Mouse (Mus musculus) frontal cortex, adult (tissue): ENCODE data around the gene Col26a1.
A peak's percentile ranks its signal among the peaks of the same experiment; 100 is the strongest.

Source experiments
- ATAC-seq: cut with Nextera tagmentation; 2 replicates; pipeline ENCODE4 v1.9.2; 2017; ENCODE audit warnings: mild to moderate bottlenecking, moderate library complexity, mixed read lengths; ENCODE audit not compliant: low TSS enrichment

Gene Col26a1

GRCm38 (mm10) chr5:136881380-136882009 is 1.5 kb downstream of the Col26a1 start:
- ATAC-seq = peak; percentile 72; the same call in 1 of the 2 replicates

- ATAC-seq = no peak
Observed at GRCm38 (mm10) chr5:136880101-136880500, 2.9 kb downstream of the Col26a1 start.

DNA sequence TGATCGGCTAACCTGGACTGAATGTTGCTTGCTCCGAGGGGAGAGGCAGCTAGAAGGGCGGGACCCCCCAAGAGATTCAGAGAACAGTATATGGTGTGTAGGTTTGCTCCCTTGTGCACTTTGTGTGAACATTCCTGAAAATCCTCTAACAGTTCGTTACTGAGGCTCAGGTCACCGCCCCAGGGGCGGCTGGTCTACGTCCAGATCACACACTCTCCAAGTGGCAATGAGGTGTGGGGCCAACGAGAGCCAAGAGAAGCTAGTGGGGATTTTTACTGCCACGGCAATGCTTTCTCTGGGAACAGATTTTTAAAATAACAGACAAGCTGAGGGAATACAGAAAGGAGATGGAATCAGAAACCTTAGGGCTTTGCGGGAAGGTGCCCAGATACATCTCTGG is 8.7 kb downstream of the Col26a1 start:
- no peak for ATAC-seq

DNA sequence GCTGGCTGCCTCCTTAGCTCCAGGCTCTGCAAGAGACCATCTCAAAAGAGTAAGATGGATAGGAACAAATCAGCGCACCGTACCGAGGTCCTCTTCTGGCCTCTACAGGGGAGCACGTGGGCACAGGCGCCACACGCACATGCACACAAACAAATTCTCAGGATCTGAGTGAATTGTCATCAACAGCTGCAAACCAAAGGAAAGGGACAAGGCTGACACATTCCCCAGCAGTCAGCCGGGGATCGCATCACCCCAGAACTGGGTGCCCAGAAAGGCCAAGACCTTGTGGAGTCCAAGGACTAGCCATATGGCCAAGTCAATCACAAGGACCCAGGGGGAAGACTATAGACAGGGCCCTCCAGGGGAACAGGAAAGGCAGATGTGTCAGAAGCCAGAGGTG is 10.6 kb downstream of the Col26a1 start:
- ATAC-seq = no peak

DNA sequence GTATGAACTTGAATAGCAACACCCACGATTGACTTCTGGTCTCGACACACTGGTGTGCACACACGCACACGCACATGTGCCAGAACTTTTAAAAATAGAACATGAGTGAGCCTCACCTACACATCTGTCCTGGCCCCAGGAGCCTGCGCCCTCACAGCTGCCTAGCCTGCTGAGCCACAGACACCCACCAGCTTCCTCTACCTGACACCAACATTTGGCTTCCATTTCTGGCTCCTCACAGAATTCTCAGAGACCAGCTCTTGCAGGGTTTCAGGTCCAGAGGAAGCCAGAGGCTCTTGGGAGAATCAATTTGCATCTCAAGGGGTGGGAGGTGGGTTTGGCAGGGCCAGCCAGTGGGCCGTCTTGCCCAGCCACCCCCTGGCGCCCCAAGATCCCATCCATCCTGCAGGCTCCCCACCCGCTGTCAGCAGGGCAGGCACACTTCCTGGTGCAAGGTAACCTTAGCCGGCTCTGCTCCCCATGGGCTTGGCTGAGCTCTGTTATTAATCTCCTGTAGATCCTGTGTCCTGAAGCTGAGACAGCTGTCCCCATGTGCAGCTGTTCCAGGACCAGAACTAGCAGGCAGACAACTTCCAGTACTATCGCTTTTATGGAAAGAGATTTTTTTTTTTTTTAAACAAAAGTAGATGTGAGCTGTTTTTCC is 13.4 kb downstream of the Col26a1 start:
- ATAC-seq = no peak

- ATAC-seq = no peak
Observed at GRCm38 (mm10) chr5:136867706-136868105, 15.3 kb downstream of the Col26a1 start.

DNA sequence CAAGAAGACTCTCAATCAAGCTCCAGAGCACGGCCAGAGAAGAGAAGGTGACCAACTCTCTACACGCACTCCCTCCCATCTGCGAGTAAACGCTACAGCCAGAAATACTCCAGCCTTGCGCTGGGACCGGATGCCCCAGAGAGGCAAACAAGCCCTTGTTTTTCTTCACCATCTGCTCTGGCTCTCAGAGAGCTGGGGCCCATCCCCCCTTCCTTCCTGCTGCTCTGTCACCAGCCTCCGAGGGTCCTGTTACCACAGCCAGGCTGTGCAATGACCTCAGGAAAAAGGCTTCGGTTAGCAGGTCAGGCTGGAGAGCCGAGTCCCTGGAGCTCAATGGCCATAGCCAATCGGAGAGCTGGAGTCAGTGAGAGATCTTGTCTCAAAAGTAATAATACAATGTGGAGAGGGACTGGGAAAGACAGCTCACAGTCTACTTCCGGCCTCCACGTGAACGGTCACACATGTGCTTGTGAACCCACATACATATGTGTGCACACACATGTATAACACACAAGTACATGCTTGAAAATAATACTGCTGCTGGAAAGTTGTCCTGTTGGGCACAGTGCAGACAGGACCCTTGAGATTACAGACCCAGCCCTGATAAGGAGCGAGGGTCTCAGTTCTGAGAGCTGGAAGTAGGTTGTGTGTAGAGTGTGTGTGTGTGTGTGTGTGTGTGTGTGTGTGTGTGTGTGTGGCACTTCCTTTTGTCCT is 18.9 kb downstream of the Col26a1 start:
- ATAC-seq = peak; percentile 38; the same call in 1 of the 2 replicates

DNA sequence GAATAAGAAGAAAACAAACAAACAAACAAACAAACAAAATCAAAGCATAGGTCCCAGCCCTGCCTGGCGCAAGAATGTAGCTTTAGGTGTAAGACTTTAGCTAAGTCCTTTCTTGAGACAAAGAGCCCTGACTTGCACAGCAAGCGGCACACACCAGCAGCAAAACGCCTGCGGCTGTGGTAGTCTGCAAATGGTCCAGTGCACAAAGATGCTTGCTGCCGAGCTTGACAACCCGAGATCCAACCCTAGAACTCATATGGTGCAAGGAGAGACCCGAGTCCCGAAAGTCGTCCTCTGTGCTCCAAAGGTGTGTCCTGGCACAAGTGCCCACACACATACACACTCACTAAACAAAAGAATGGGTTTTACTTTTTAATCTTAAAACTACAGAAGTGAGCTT is 19.7 kb downstream of the Col26a1 start:
- ATAC-seq = no peak

GRCm38 (mm10) chr5:136862806-136863205 is 20.2 kb downstream of the Col26a1 start:
- ATAC-seq = no peak

- ATAC-seq = no peak
Observed at GRCm38 (mm10) chr5:136861191-136861940, 21.6 kb downstream of the Col26a1 start.

DNA sequence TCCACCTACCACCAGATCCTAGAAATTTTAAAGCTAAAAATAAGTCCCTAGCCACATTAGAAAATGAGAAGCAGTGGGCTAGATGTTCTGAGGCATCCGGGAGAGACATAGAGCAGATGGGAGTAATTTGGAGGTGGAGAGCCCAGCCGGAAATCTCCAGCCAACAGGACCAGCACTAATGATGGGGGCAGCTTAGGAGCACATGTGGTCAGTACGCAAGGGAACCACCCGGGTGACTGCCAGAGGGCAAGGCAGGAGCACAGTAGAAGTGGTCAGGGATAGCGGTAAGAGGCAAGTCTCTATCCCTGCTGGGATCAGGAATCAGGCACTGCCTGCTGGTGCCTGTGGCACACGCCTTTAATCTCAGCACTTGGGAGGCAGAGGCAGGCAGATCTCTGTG is 32.3 kb downstream of the Col26a1 start:
- no peak for ATAC-seq

GRCm38 (mm10) chr5:136846385-136847264 is 36.4 kb downstream of the Col26a1 start:
- no peak for ATAC-seq

DNA sequence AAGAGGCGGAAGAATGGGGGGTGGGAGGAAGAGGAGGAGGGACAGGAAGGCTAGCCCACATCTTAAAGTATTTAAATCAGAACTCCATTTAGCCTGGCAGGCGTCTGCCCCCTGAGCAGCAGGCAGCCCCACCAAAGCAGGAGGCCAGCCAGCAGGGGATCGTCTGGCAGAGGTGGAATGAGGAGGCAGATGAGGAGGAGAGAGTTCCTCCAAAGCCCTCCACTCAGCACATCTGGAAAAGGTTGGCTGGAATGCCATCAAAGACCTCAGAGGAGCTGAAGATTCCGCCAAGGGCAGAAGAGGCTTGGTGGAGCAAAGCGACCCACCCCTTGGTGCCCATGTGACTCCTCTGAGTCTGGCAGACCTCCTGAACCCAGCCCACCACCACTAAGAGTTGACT is 39.1 kb downstream of the Col26a1 start:
- no peak for ATAC-seq

- ATAC-seq = peak; percentile 57; the same call in 1 of the 2 replicates
Observed at GRCm38 (mm10) chr5:136840036-136840435, 43.0 kb downstream of the Col26a1 start.

DNA sequence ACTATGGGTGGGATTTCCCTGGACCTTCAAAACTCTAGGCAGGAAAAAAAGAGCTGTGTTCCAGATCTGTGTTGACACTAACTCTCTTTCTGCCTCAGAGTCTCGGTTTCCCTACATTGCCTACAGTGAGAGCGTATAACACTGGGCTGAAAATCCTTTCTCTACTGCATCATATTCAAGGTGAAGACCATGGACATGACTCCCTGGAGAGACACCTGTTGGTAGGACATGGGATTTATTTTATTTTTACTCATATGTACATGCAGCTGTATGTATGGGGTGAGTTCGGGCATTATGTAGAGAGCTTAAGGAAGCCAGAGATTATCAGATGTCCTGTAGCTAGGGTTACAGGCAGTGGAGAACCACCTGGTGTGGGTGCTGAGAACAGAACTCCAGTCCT is 50.0 kb downstream of the Col26a1 start:
- ATAC-seq = no peak

GRCm38 (mm10) chr5:136830156-136830555 is 52.9 kb downstream of the Col26a1 start:
- ATAC-seq = no peak

DNA sequence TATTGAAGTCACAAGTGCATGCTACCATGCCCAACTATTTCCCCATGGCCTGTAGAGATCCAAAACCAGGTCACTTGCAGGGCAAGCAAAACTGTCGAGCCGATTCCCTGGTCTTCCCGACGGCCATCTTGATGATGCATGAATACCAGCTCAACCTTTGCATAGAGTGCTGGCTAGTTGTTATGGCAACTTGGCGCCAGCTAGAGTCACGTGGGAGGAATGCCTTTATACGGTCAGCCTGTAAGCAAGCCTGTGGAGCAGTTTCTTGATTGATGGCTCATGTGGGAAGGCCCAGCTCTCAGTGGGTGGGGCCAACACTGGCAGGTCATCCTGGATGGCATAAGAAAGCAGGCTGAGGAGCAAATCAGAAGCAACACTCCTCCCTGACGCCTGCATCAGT is 61.0 kb downstream of the Col26a1 start:
- ATAC-seq = no peak

- ATAC-seq = no peak
Observed at GRCm38 (mm10) chr5:136820911-136821310, 62.1 kb downstream of the Col26a1 start.

- ATAC-seq = no peak; the same call in 1 of the 2 replicates
Observed at GRCm38 (mm10) chr5:136819686-136820085, 63.3 kb downstream of the Col26a1 start.

- no peak for ATAC-seq
Observed at GRCm38 (mm10) chr5:136810539-136811374, 72.3 kb downstream of the Col26a1 start.
